Mouse (Mus musculus): ENCODE results near the gene Nbl1. TPM values are rescaled to one million over a fixed set of nuclear protein-coding genes. Genes with fewer than 3 reads are reported as not detected.

Gene Nbl1
- total and polyA plus RNA-seq, 3 experiments, result 0.89 to 2.0 (median 1.5) TPM

- H3K27me3 ChIP-seq (replicated peaks), result no peaks in the 10 kb centered on the region
- no peak overlapping the region for H3K9ac ChIP-seq (ENCODE audit: insufficient read depth, low read depth)
- H3K36me3 ChIP-seq (replicated peaks in 1 of 2; ENCODE audit: control insufficient read depth in 1 of 2, insufficient read depth in 1 of 2, low read length in 1 of 2), result peaks cover 0 to 6% of the 10 kb centered on the region in 2 experiments
- no peaks in the 10 kb centered on the region for H3K79me2 ChIP-seq (replicated peaks; ENCODE audit: control insufficient read depth, extremely low read depth, insufficient read depth, poor library complexity, severe bottlenecking)
- H3K4me1 ChIP-seq (ENCODE audit: control insufficient read depth in 1 of 2, insufficient read depth in 2 of 2), result peaks cover 5 to 22% of the 10 kb centered on the region in 2 experiments; a peak in 3 of 4 replicates
- H3K9me3 ChIP-seq (replicated peaks; ENCODE audit: low read length), result no peaks in the 10 kb centered on the region
- DNase-seq (ENCODE audit: extremely low read depth), result peak; percentile 90
- 0 out of 2 replicates have a peak, but pooled peaks have one; percentile 15 for TF ChIP-seq JUND (conservative IDR thresholded peaks at IDR 0.05; ENCODE audit: low read depth, low read length)
- peak; percentile 84 for TF ChIP-seq SMC3 (IDR thresholded peaks at IDR 0.05; ENCODE audit: low read depth, low read length)
- peak; percentile 99 for TF ChIP-seq RAD21 (IDR thresholded peaks at IDR 0.05; ENCODE audit: low read depth, low read length)
- TF ChIP-seq SIN3A (IDR thresholded peaks at IDR 0.05; ENCODE audit: low read length), result 0 out of 2 replicates have a peak, but pooled peaks have one; percentile 40
- peak; percentile 68 for TF ChIP-seq ZC3H11A (IDR thresholded peaks at IDR 0.05; ENCODE audit: low read depth, low read length)
- no peak for TF ChIP-seq TBP (conservative IDR thresholded peaks at IDR 0.05; ENCODE audit: low read depth, low read length)
- TF ChIP-seq CTCF (conservative IDR thresholded peaks at IDR 0.05 in 1 of 2, IDR thresholded peaks at IDR 0.05 in 1 of 2; ENCODE audit: low read depth in 2 of 2, low read length in 2 of 2), result peak; percentile 78 to 97
- TF ChIP-seq POLR2AphosphoS2 (IDR thresholded peaks at IDR 0.05; ENCODE audit: low read depth, low read length), result no peak
- no peak overlapping the region for H3K27ac ChIP-seq (ENCODE audit: insufficient read depth, low read depth)
- in situ Hi-C loops (cut with MboI; ENCODE audit: low pct_ligation_motif_present, low pct_unique_long_range_greater_than_20kb, low sequenced_read_pairs) (loop anchor here (5.0 to 10.0 kb wide), 3 partner anchors 46 to 199 kb away; partner anchors contain the start of gene Minos1), dilution Hi-C loops (cut with MboI; ENCODE audit: extremely low pct_ligation_motif_present, extremely low pct_unique_long_range_greater_than_20kb, low sequenced_read_pairs) (no loop called here)
- H3K4me2 ChIP-seq (ENCODE audit: insufficient read depth, low read depth, poor library complexity, severe bottlenecking), result no peak overlapping the region
- no peak overlapping the region for H3K4me3 ChIP-seq (replicated peaks in 1 of 3; ENCODE audit: low read depth in 2 of 3, low read length in 2 of 3, poor library complexity in 1 of 3)
Observed at GRCm38 (mm10) chr4:139086037-139086436, 6.8 kb downstream of the Nbl1 start.

- H3K4me1 ChIP-seq (ENCODE audit: control insufficient read depth in 1 of 2, insufficient read depth in 2 of 2), result peaks cover 5 to 18% of the 10 kb centered on the region in 2 experiments; a peak in 3 of 4 replicates
- no peak for DNase-seq (ENCODE audit: extremely low read depth)
- no peak overlapping the region for H3K27ac ChIP-seq (ENCODE audit: insufficient read depth, low read depth)
- dilution Hi-C loops (cut with MboI; ENCODE audit: extremely low pct_ligation_motif_present, extremely low pct_unique_long_range_greater_than_20kb, low sequenced_read_pairs) (no loop called here), in situ Hi-C loops (cut with MboI; ENCODE audit: low pct_ligation_motif_present, low pct_unique_long_range_greater_than_20kb, low sequenced_read_pairs) (loop anchor here (5.0 to 10.0 kb wide), 3 partner anchors 47 to 199 kb away; partner anchors contain the start of gene Minos1)
- H3K4me3 ChIP-seq (replicated peaks in 1 of 3; ENCODE audit: low read depth in 2 of 3, low read length in 2 of 3, poor library complexity in 1 of 3), result no peak overlapping the region
- peaks cover 0 to 6% of the 10 kb centered on the region in 2 experiments for H3K36me3 ChIP-seq (replicated peaks in 1 of 2; ENCODE audit: control insufficient read depth in 1 of 2, insufficient read depth in 1 of 2, low read length in 1 of 2)
- no peaks in the 10 kb centered on the region for H3K9me3 ChIP-seq (replicated peaks; ENCODE audit: low read length)
- H3K79me2 ChIP-seq (replicated peaks; ENCODE audit: control insufficient read depth, extremely low read depth, insufficient read depth, poor library complexity, severe bottlenecking), result no peaks in the 10 kb centered on the region
- TF ChIP-seq GABPA (IDR thresholded peaks at IDR 0.05; ENCODE audit: insufficient replicate concordance, low read depth, low read length) (no peak), JUN (IDR thresholded peaks at IDR 0.05; ENCODE audit: insufficient read depth, low read depth, low read length) (no peak), USF2 (conservative IDR thresholded peaks at IDR 0.05; ENCODE audit: low read depth, low read length) (no peak), NELFE (IDR thresholded peaks at IDR 0.05; ENCODE audit: low read depth, low read length) (no peak), USF1 (IDR thresholded peaks at IDR 0.05; ENCODE audit: low read depth, low read length) (no peak), POLR2A (IDR thresholded peaks at IDR 0.05; ENCODE audit: low read depth, low read length) (no peak), ELF1 (IDR thresholded peaks at IDR 0.05; ENCODE audit: low read depth, low read length) (no peak), ZNF384 (IDR thresholded peaks at IDR 0.05; ENCODE audit: low read depth, low read length) (no peak), MAZ (IDR thresholded peaks at IDR 0.05; ENCODE audit: low read depth, low read length) (no peak), CHD1 (IDR thresholded peaks at IDR 0.05; ENCODE audit: low read depth, low read length) (no peak), BHLHE40 (IDR thresholded peaks at IDR 0.05; ENCODE audit: low read depth, low read length) (no peak), TBP (conservative IDR thresholded peaks at IDR 0.05; ENCODE audit: low read depth, low read length) (no peak)
- H3K9ac ChIP-seq (ENCODE audit: insufficient read depth, low read depth), result no peak overlapping the region
- H3K4me2 ChIP-seq (ENCODE audit: insufficient read depth, low read depth, poor library complexity, severe bottlenecking), result no peak overlapping the region
- no peaks in the 10 kb centered on the region for H3K27me3 ChIP-seq (replicated peaks)
Observed at GRCm38 (mm10) chr4:139085337-139085736, 7.5 kb downstream of the Nbl1 start.
